Mouse (Mus musculus): ENCODE results near the gene Cadm1. TPM values are rescaled to one million over a fixed set of nuclear protein-coding genes. Genes with fewer than 3 reads are reported as not detected.

Gene Cadm1
- polyA plus RNA-seq, 1 experiment from 2014 or later = 192 TPM

DNA sequence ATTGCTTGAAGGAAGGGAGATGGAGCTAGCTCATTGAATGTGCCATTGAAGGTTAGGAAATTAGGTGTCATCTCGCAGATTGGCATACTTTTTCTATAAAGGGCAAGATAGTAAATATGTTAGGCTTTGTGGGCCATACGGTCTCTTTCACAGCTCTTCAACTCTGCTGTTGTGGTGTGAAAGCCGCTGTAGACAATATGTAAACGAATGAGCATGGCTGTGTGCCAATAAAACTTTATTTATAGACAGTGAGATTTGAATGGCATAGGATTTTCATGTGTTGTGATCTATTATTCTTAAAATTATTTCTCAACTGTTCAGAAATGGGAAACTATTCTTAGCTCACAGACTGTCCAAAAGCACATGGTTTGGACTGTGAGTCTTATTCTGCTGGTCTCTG lies 123.0 kb downstream of the Cadm1 start:
- H3K27me3 ChIP-seq (ENCODE audit: control insufficient read depth, insufficient read depth, low read length) = no peaks in the 10 kb centered on the region
- H3K36me3 ChIP-seq (ENCODE audit: control insufficient read depth, insufficient read depth, low read length) = no peaks in the 10 kb centered on the region
- WGBS = 71% methylated on average over 4 of the region's 4 CpGs
- 0 out of 2 replicates have a peak, but pooled peaks cover 2% of the 10 kb centered on the region for H3K4me1 ChIP-seq (ENCODE audit: control insufficient read depth, insufficient read depth, low read length)
- no peak overlapping the region for H3K9ac ChIP-seq (replicated peaks; ENCODE audit: low read depth, low read length)
- no peak for ATAC-seq (ENCODE audit: low read depth)
- no peak overlapping the region for H3K4me2 ChIP-seq (ENCODE audit: low read depth, low read length)
- H3K27ac ChIP-seq (ENCODE audit: low read depth, low read length) = no peak overlapping the region
- H3K9me3 ChIP-seq (ENCODE audit: control insufficient read depth, low read length) = no peaks in the 10 kb centered on the region
- H3K4me3 ChIP-seq (ENCODE audit: low read depth, low read length) = no peak overlapping the region

GRCm38 (mm10) chr9:47659366-47660090 lies 129.6 kb downstream of the Cadm1 start:
- Histone ChIP-seq H3K4me2 (ENCODE audit: low read depth, low read length) (no peak overlapping the region), H3K27ac (ENCODE audit: low read depth, low read length) (no peak overlapping the region), H3K4me1 (ENCODE audit: control insufficient read depth, insufficient read depth, low read length) (no peaks in the 10 kb centered on the region), H3K4me3 (ENCODE audit: low read depth, low read length) (no peak overlapping the region), H3K36me3 (ENCODE audit: control insufficient read depth, insufficient read depth, low read length) (no peaks in the 10 kb centered on the region), H3K9ac (replicated peaks; ENCODE audit: low read depth, low read length) (no peak overlapping the region), H3K9me3 (ENCODE audit: control insufficient read depth, low read length) (no peaks in the 10 kb centered on the region), H3K27me3 (ENCODE audit: control insufficient read depth, insufficient read depth, low read length) (no peaks in the 10 kb centered on the region)
- ATAC-seq (ENCODE audit: low read depth) = no peak
- WGBS = 94% methylated on average over 6 of the region's 6 CpGs

- Histone ChIP-seq H3K4me3 (ENCODE audit: low read depth, low read length) (no peak overlapping the region), H3K9ac (replicated peaks; ENCODE audit: low read depth, low read length) (no peak overlapping the region), H3K9me3 (ENCODE audit: control insufficient read depth, low read length) (no peaks in the 10 kb centered on the region), H3K27ac (ENCODE audit: low read depth, low read length) (no peak overlapping the region), H3K36me3 (ENCODE audit: control insufficient read depth, insufficient read depth, low read length) (no peaks in the 10 kb centered on the region), H3K4me2 (ENCODE audit: low read depth, low read length) (no peak overlapping the region), H3K27me3 (ENCODE audit: control insufficient read depth, insufficient read depth, low read length) (no peaks in the 10 kb centered on the region), H3K4me1 (ENCODE audit: control insufficient read depth, insufficient read depth, low read length) (0 out of 2 replicates have a peak, but pooled peaks cover 4% of the 10 kb centered on the region)
- no peak for ATAC-seq (ENCODE audit: low read depth)
- WGBS = 93% methylated on average over 7 of the region's 7 CpGs
Measured at GRCm38 (mm10) chr9:47661611-47662010, 131.6 kb downstream of the Cadm1 start.

DNA sequence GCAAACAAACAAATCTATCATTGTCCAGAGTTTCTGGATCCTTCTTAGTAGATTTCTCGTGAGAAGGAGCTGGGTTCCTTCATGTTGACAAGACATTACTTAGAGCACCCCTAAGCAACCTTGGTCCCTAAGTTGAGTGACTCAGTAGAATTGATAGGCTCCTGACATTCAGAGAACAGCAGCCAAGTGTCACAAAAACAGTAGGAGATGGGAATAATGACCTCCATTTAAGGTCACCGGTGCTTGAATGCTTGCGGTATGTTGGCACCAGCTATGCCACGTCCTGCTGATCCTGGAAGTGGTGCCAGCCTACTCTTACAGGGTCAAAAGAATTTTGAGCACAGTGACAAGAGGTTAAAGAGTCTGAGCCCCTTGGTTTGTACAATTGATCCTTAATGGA lies 139.2 kb downstream of the Cadm1 start:
- Histone ChIP-seq H3K27me3 (ENCODE audit: control insufficient read depth, insufficient read depth, low read length) (no peaks in the 10 kb centered on the region), H3K4me3 (ENCODE audit: low read depth, low read length) (no peak overlapping the region), H3K4me2 (ENCODE audit: low read depth, low read length) (no peak overlapping the region), H3K36me3 (ENCODE audit: control insufficient read depth, insufficient read depth, low read length) (no peaks in the 10 kb centered on the region), H3K9me3 (ENCODE audit: control insufficient read depth, low read length) (no peaks in the 10 kb centered on the region), H3K9ac (replicated peaks; ENCODE audit: low read depth, low read length) (no peak overlapping the region), H3K27ac (ENCODE audit: low read depth, low read length) (no peak overlapping the region), H3K4me1 (ENCODE audit: control insufficient read depth, insufficient read depth, low read length) (peaks cover 4% of the 10 kb centered on the region; the same call in 1 of the 2 replicates)
- 57% methylated on average over 4 of the region's 4 CpGs for WGBS
- no peak for ATAC-seq (ENCODE audit: low read depth)

DNA sequence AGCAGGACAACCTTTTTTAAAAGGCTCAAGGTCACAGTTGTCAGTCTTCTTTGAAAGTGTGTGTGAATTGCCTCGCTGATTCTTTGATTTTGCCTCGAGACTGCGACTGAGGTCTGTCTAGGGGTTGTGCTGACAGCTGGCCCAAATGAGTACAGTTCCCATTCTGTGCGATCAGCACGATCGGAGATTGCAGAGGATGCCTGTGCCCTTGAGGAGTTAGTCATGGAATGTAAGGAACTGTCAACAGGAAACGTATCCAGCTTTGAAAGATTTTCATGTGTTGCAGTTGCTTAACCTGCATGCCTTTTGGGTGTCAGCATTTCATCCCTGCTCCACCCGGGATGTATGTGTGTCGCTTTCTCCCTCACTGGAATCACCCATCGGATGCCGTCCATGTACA lies 141.6 kb downstream of the Cadm1 start:
- Histone ChIP-seq H3K9ac (replicated peaks; ENCODE audit: low read depth, low read length) (no peak overlapping the region), H3K4me1 (ENCODE audit: control insufficient read depth, insufficient read depth, low read length) (no peaks in the 10 kb centered on the region; the same call in 1 of the 2 replicates), H3K9me3 (ENCODE audit: control insufficient read depth, low read length) (no peaks in the 10 kb centered on the region), H3K4me3 (ENCODE audit: low read depth, low read length) (no peak overlapping the region), H3K36me3 (ENCODE audit: control insufficient read depth, insufficient read depth, low read length) (no peaks in the 10 kb centered on the region), H3K4me2 (ENCODE audit: low read depth, low read length) (no peak overlapping the region), H3K27ac (ENCODE audit: low read depth, low read length) (no peak overlapping the region), H3K27me3 (ENCODE audit: control insufficient read depth, insufficient read depth, low read length) (no peaks in the 10 kb centered on the region)
- 44% methylated on average over 11 of the region's 11 CpGs for WGBS
- no peak for ATAC-seq (ENCODE audit: low read depth)

- no peak for ATAC-seq (ENCODE audit: low read depth)
Measured at GRCm38 (mm10) chr9:47674766-47675713, 145.1 kb downstream of the Cadm1 start.

DNA sequence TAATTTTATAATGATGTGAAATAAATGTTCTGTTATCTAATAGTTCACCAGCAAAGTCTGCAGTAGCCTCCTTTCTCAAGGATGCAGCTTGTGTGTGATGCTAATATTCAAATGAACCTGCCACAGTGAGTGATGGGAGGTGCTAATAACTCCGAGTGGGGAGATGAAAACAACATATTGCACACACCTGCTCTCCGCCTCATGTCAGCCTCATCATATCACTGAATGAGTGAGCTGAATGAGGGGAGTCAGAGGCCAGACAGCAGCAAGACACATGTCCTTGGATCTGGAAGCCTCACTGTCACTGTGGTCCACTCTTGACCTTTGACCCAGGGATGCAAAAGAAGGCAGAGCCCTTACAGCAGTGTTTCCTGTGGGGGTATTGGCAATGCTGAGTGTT lies 156.9 kb downstream of the Cadm1 start:
- ATAC-seq (ENCODE audit: low read depth) = no peak

More at GRCm38 (mm10) chr9:47674766-47675713, 145.1 kb downstream of the Cadm1 start:
- H3K4me2 ChIP-seq (ENCODE audit: low read depth, low read length) = no peak overlapping the region
- no peaks in the 10 kb centered on the region for H3K27me3 ChIP-seq (ENCODE audit: control insufficient read depth, insufficient read depth, low read length)
- no peaks in the 10 kb centered on the region for H3K9me3 ChIP-seq (ENCODE audit: control insufficient read depth, low read length)
- no peak overlapping the region for H3K27ac ChIP-seq (ENCODE audit: low read depth, low read length)
- no peaks in the 10 kb centered on the region; the same call in 1 of the 2 replicates for H3K4me1 ChIP-seq (ENCODE audit: control insufficient read depth, insufficient read depth, low read length)
- WGBS = 80% methylated on average over 11 of the region's 11 CpGs
- H3K9ac ChIP-seq (replicated peaks; ENCODE audit: low read depth, low read length) = no peak overlapping the region
- no peaks in the 10 kb centered on the region for H3K36me3 ChIP-seq (ENCODE audit: control insufficient read depth, insufficient read depth, low read length)
- no peak overlapping the region for H3K4me3 ChIP-seq (ENCODE audit: low read depth, low read length)

GRCm38 (mm10) chr9:47687604-47688003 lies 157.6 kb downstream of the Cadm1 start:
- 91% methylated on average over 5 of the region's 5 CpGs for WGBS
- Histone ChIP-seq H3K4me3 (ENCODE audit: low read depth, low read length) (no peak overlapping the region), H3K4me1 (ENCODE audit: control insufficient read depth, insufficient read depth, low read length) (peaks cover 16% of the 10 kb centered on the region)

More for the DNA sequence above, 156.9 kb downstream of the Cadm1 start:
- 24% methylated on average over 2 of the region's 2 CpGs for WGBS
- H3K4me2 ChIP-seq (ENCODE audit: low read depth, low read length) = no peak overlapping the region
- no peak overlapping the region for H3K9ac ChIP-seq (replicated peaks; ENCODE audit: low read depth, low read length)
- peaks cover 16% of the 10 kb centered on the region for H3K4me1 ChIP-seq (ENCODE audit: control insufficient read depth, insufficient read depth, low read length)
- no peaks in the 10 kb centered on the region for H3K9me3 ChIP-seq (ENCODE audit: control insufficient read depth, low read length)
- H3K27ac ChIP-seq (ENCODE audit: low read depth, low read length) = no peak overlapping the region; the same call in 1 of the 2 replicates
- H3K27me3 ChIP-seq (ENCODE audit: control insufficient read depth, insufficient read depth, low read length) = no peaks in the 10 kb centered on the region
- no peak overlapping the region for H3K4me3 ChIP-seq (ENCODE audit: low read depth, low read length)
- no peaks in the 10 kb centered on the region for H3K36me3 ChIP-seq (ENCODE audit: control insufficient read depth, insufficient read depth, low read length)

GRCm38 (mm10) chr9:47688297-47688696 lies 158.3 kb downstream of the Cadm1 start:
- Histone ChIP-seq H3K4me3 (ENCODE audit: low read depth, low read length) (no peak overlapping the region), H3K36me3 (ENCODE audit: control insufficient read depth, insufficient read depth, low read length) (no peaks in the 10 kb centered on the region), H3K9me3 (ENCODE audit: control insufficient read depth, low read length) (no peaks in the 10 kb centered on the region), H3K27ac (ENCODE audit: low read depth, low read length) (no peak overlapping the region), H3K4me2 (ENCODE audit: low read depth, low read length) (no peak overlapping the region), H3K9ac (replicated peaks; ENCODE audit: low read depth, low read length) (no peak overlapping the region), H3K4me1 (ENCODE audit: control insufficient read depth, insufficient read depth, low read length) (peaks cover 16% of the 10 kb centered on the region), H3K27me3 (ENCODE audit: control insufficient read depth, insufficient read depth, low read length) (no peaks in the 10 kb centered on the region)
- 52% methylated on average over 10 of the region's 10 CpGs for WGBS
- ATAC-seq (ENCODE audit: low read depth) = no peak

More at GRCm38 (mm10) chr9:47687604-47688003, 157.6 kb downstream of the Cadm1 start:
- Histone ChIP-seq H3K9ac (replicated peaks; ENCODE audit: low read depth, low read length) (no peak overlapping the region), H3K27ac (ENCODE audit: low read depth, low read length) (no peak overlapping the region), H3K9me3 (ENCODE audit: control insufficient read depth, low read length) (no peaks in the 10 kb centered on the region), H3K36me3 (ENCODE audit: control insufficient read depth, insufficient read depth, low read length) (no peaks in the 10 kb centered on the region), H3K27me3 (ENCODE audit: control insufficient read depth, insufficient read depth, low read length) (no peaks in the 10 kb centered on the region), H3K4me2 (ENCODE audit: low read depth, low read length) (no peak overlapping the region)
- no peak for ATAC-seq (ENCODE audit: low read depth)
